Mouse (Mus musculus): ENCODE data around the gene Hist2h3b.

GRCm38 (mm10) chr3:96306506-96306905 is 38.1 kb downstream of the Hist2h3b start:
- TF ChIP-seq CTCF (IDR thresholded peaks at IDR 0.05; ENCODE audit: control insufficient read depth, insufficient read depth, insufficient read length) (no peak), MYOD1 (IDR thresholded peaks at IDR 0.05; ENCODE audit: control insufficient read depth, insufficient read length, low read depth) (no peak)
